Mouse (Mus musculus): Measurements from ENCODE around the gene Btnl6.
"Not testable (repeated sequence)": the region's sequence is repeated elsewhere in the genome, so short reads cannot be mapped to it uniquely, and the experiment has no call there.

DNA sequence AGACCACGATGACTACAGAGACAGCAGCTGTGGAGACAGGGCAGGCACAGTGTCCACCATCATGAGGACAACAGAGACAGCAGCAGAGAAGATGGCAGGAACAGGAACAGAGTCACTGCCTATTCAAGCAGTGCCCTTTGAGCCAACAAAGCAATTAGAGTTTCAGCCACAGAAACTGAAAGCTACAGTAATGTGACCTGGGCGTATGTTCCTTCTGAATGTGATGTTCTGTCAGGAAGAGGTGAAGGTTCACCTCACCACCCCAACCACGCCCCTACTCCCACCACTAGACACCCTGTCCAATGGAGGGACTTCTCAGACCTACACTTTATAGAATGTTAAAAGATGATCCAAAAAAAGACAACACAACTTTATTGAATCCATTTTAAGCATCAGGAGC is 1.4 kb upstream of the Btnl6 start:
- not testable (repeated sequence) for TF ChIP-seq CTCF (IDR thresholded peaks at IDR 0.05; ENCODE audit: low read depth, low read length); POLR2A (IDR thresholded peaks at IDR 0.05; ENCODE audit: extremely low read depth, insufficient read depth, low read length)

Measured in liver, adult 2 months (tissue).